Mouse (Mus musculus): Measurements from ENCODE around the gene Odf2l. TPM values are rescaled to one million over a fixed set of nuclear protein-coding genes. Genes with fewer than 3 reads are reported as not detected.

Gene Odf2l
- total and polyA plus RNA-seq, 2 experiments = 1.7 to 12.4 TPM

DNA sequence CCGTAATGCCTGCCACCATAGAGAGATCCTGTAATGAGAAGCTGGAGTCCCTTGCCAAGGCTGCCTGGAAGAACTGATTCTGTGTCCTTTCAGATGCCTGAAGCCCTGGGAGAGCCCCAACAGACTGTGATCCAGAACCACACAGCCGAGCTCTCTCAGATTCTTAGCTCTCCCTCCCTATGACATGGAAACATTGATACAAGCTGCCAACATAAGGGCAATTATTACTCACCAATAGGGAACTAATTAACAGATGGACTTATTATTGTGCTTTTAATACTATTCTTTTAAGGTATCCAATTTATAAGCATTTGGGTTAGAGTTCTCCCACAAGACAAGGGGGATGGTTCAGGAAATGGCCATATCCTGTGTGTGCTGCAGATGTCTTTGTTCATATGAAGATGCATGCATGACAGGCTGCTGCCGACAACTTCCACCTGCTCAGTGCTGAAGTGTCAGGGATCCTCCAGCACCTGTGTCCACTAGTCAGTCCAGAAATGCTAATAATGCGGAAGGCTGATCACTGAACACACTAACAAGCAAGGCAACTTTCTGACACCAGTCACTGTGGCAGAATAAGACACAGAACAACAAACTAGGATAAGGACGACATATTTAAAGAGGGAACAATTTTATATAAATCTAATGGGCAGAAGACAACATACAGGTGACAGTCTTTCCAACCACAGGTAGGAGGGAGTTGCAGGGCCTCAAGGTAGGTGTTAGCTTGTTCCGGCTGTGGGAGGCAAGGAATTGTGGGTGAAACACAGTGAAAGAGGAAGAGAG lies 52.4 kb downstream of the Odf2l start:
- no peak for DNase-seq (ENCODE audit: extremely low read depth, low read depth, low spot score)
- 83% methylated on average over 6 of the region's 6 CpGs for WGBS
- no peak for TF ChIP-seq CTCF (IDR thresholded peaks at IDR 0.05; ENCODE audit: low read depth, low read length)
- no peak for TF ChIP-seq POLR2A (IDR thresholded peaks at IDR 0.05; ENCODE audit: extremely low read depth, insufficient read depth, low read length)
- no peak overlapping the region for H3K9ac ChIP-seq (ENCODE audit: low read depth, low read length)
- no peaks in the 10 kb centered on the region for H3K4me1 ChIP-seq (ENCODE audit: control insufficient read depth, insufficient read depth, low read length)
- no peaks in the 10 kb centered on the region for H3K79me2 ChIP-seq (ENCODE audit: control insufficient read depth, insufficient read depth, low read length)
- H3K36me3 ChIP-seq (ENCODE audit: control insufficient read depth, insufficient read depth, low read length) = no peaks in the 10 kb centered on the region
- H3K27me3 ChIP-seq (ENCODE audit: control insufficient read depth, insufficient read depth, low read length) = no peaks in the 10 kb centered on the region
- no peak overlapping the region for H3K27ac ChIP-seq (replicated peaks; ENCODE audit: insufficient read depth, low read depth, low read length)
- H3K4me3 ChIP-seq (ENCODE audit: insufficient read depth, low read depth, low read length) = no peak overlapping the region

DNA sequence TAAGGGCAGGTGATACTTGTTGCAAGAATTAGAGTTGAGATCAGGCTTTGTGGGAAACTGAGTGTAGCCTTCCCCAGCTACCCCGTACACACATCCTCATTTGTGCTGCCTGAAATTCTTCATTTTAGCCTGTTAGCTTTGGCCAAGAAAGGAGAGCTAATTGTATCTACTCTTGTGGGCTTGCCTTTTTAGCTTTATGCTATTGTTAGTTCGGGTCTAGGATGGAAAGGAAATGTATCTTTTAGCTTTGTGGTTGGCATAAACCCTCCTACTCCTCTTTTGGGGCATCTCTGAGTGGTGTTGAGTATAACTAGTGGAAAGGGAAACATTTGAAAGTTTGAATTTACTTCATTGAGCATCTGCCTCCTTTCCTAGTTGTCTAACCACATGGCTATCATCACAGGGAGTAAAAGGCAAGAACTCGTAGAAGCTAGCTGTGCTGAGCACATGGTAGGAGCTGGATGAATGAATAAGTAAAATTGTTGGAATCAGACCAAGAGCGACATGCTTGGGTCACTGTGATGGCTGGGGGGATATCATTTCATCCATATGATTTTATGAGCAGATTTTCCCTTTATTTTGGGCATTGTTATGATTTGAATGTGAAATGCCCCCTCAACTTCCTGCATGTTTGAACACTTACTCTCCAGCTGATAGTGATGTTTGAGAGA lies 53.1 kb downstream of the Odf2l start:
- Histone ChIP-seq H3K4me1 (ENCODE audit: control insufficient read depth, insufficient read depth, low read length) (no peaks in the 10 kb centered on the region), H3K9ac (ENCODE audit: low read depth, low read length) (no peak overlapping the region), H3K79me2 (ENCODE audit: control insufficient read depth, insufficient read depth, low read length) (no peaks in the 10 kb centered on the region), H3K4me3 (ENCODE audit: insufficient read depth, low read depth, low read length) (no peak overlapping the region), H3K27me3 (ENCODE audit: control insufficient read depth, insufficient read depth, low read length) (no peaks in the 10 kb centered on the region), H3K27ac (replicated peaks; ENCODE audit: insufficient read depth, low read depth, low read length) (no peak overlapping the region), H3K36me3 (ENCODE audit: control insufficient read depth, insufficient read depth, low read length) (no peaks in the 10 kb centered on the region)
- TF ChIP-seq POLR2A (IDR thresholded peaks at IDR 0.05; ENCODE audit: extremely low read depth, insufficient read depth, low read length) = no peak
- TF ChIP-seq CTCF (IDR thresholded peaks at IDR 0.05; ENCODE audit: low read depth, low read length) = no peak
- WGBS = 83% methylated on average over 4 of the region's 4 CpGs
- no peak for DNase-seq (ENCODE audit: extremely low read depth, low read depth, low spot score)

DNA sequence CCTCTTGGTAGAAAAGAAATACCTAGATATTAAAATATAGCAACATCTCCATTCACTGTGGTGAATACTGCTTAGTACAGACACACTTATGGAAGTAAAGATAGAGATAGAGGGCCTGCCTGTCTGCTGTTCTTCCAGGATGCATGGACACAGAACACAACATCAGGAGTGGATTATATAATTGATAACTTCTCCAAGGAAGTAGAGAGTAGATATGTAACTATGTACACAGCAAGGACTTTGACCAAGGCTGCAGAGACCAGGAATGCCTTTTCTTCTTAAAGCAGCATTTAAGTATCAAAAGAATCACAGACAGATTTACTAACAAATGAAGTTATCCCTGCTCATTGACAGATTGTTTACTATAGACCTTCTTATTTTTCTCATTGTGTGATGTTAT lies 66.3 kb downstream of the Odf2l start:
- Histone ChIP-seq H3K9ac (ENCODE audit: low read depth, low read length) (no peak overlapping the region), H3K27me3 (ENCODE audit: control insufficient read depth, insufficient read depth, low read length) (no peaks in the 10 kb centered on the region), H3K4me1 (ENCODE audit: control insufficient read depth, insufficient read depth, low read length) (no peaks in the 10 kb centered on the region), H3K4me3 (ENCODE audit: insufficient read depth, low read depth, low read length) (no peak overlapping the region), H3K79me2 (ENCODE audit: control insufficient read depth, insufficient read depth, low read length) (no peaks in the 10 kb centered on the region), H3K27ac (replicated peaks; ENCODE audit: insufficient read depth, low read depth, low read length) (no peak overlapping the region), H3K36me3 (ENCODE audit: control insufficient read depth, insufficient read depth, low read length) (no peaks in the 10 kb centered on the region)
- DNase-seq (ENCODE audit: extremely low read depth, low read depth, low spot score) = no peak
- TF ChIP-seq CTCF (IDR thresholded peaks at IDR 0.05; ENCODE audit: low read depth, low read length) = no peak

DNA sequence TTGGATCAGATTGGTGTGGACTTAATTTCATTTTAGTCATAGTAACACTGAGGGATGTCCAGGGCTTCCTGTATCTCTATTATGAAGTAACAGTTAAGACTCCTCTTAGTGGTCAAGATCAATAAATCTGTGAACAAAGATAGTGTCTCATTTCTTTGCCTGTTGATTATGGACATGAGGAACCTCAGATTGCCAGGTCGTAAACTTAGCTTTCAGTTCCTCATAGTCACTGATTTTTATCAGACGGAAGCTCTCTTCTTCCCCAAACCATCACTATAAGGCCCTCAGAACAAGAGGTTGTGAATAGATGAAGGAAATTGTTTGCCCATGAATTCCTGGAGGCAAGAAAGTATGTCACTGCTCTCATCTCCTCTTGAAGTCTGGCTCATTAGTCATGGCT lies 73.6 kb downstream of the Odf2l start:
- Histone ChIP-seq H3K27ac (replicated peaks; ENCODE audit: insufficient read depth, low read depth, low read length) (no peak overlapping the region), H3K36me3 (ENCODE audit: control insufficient read depth, insufficient read depth, low read length) (no peaks in the 10 kb centered on the region), H3K27me3 (ENCODE audit: control insufficient read depth, insufficient read depth, low read length) (0 out of 2 replicates have a peak, but pooled peaks cover 2% of the 10 kb centered on the region), H3K9ac (ENCODE audit: low read depth, low read length) (no peak overlapping the region), H3K4me3 (ENCODE audit: insufficient read depth, low read depth, low read length) (no peak overlapping the region), H3K79me2 (ENCODE audit: control insufficient read depth, insufficient read depth, low read length) (no peaks in the 10 kb centered on the region), H3K4me1 (ENCODE audit: control insufficient read depth, insufficient read depth, low read length) (no peaks in the 10 kb centered on the region)
- WGBS = 87% methylated on average over 2 of the region's 2 CpGs
- TF ChIP-seq POLR2A (IDR thresholded peaks at IDR 0.05; ENCODE audit: extremely low read depth, insufficient read depth, low read length) = no peak
- no peak for TF ChIP-seq CTCF (IDR thresholded peaks at IDR 0.05; ENCODE audit: low read depth, low read length)
- no peak for DNase-seq (ENCODE audit: extremely low read depth, low read depth, low spot score)

DNA sequence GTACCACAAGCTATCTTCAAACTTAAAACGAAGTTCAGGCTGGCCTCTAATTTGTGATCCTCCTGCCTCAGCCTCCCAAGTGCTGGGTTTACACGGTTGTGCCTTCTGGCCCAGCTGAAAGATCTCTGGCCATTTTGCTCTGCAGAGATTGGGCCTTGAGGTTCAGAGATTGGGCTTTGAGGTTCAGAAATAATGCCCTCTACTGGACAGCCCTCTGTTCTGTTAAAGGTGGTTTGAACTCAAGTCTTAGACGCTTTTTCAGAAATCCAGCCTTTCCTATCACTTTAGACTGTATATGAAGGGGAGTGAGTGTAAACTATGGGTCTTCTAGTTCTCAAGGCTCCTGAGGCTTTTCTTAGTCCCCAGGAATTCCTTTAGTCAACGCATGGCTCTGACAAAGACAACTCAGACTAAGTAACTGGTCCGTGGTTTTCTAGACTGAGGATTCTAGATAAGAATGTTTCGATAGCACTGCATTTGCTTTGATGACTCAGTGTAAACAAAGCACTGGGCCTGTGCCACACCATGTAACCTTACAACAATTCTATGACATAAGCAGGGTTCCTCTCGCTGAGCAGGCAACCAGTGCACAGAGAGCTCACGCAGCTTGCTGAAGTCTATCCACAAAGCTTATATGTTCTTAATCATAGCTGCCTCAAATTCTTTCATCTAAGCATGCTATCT lies 77.0 kb downstream of the Odf2l start:
- Histone ChIP-seq H3K4me1 (ENCODE audit: control insufficient read depth, insufficient read depth, low read length) (no peaks in the 10 kb centered on the region), H3K9ac (ENCODE audit: low read depth, low read length) (no peak overlapping the region), H3K27ac (replicated peaks; ENCODE audit: insufficient read depth, low read depth, low read length) (no peak overlapping the region), H3K27me3 (ENCODE audit: control insufficient read depth, insufficient read depth, low read length) (0 out of 2 replicates have a peak, but pooled peaks cover 2% of the 10 kb centered on the region), H3K36me3 (ENCODE audit: control insufficient read depth, insufficient read depth, low read length) (no peaks in the 10 kb centered on the region), H3K79me2 (ENCODE audit: control insufficient read depth, insufficient read depth, low read length) (no peaks in the 10 kb centered on the region), H3K4me3 (ENCODE audit: insufficient read depth, low read depth, low read length) (no peak overlapping the region)
- TF ChIP-seq POLR2A (IDR thresholded peaks at IDR 0.05; ENCODE audit: extremely low read depth, insufficient read depth, low read length) (no peak), CTCF (IDR thresholded peaks at IDR 0.05; ENCODE audit: low read depth, low read length) (no peak)
- WGBS = 42% methylated on average over 8 of the region's 8 CpGs
- DNase-seq (ENCODE audit: extremely low read depth, low read depth, low spot score) = peak; percentile 20
